Mouse (Mus musculus) G1E (cell line): ENCODE measurements around the gene Id1. TPM values are rescaled to one million over a fixed set of nuclear protein-coding genes. Genes with fewer than 3 reads are reported as not detected.
A peak's percentile ranks its signal among the peaks of the same experiment; 100 is the strongest.

ENCODE experiments used
- ATAC-seq: 2 replicates; pipeline ENCODE4 v1.8.0; 2016; ENCODE audit warnings: mild to moderate bottlenecking; ENCODE audit not compliant: insufficient number of reproducible peaks, poor library complexity, low FRiP score, severe bottlenecking; ENCODE audit errors: extremely low read depth
- DNase-seq: peaks from one replicate; pipeline ENCODE4 v3.0.0; 2012; ENCODE audit warnings: low spot score
- H3K27me3 ChIP-seq: 2 replicates; pipeline ENCODE4 v1.6.1; 2012; ENCODE audit warnings: mild to moderate bottlenecking, low read length, inconsistent platforms; ENCODE audit not compliant: insufficient read depth
- H3K36me3 ChIP-seq: replicated peaks from 2 replicates; pipeline ENCODE3; 2012; ENCODE audit warnings: mild to moderate bottlenecking, inconsistent platforms
- H3K4me1 ChIP-seq: 2 replicates; pipeline ENCODE4 v1.6.1; 2012; ENCODE audit warnings: low read depth, low read length, inconsistent platforms, mixed read lengths; ENCODE audit not compliant: insufficient read depth
- H3K4me3 ChIP-seq: 2 replicates; pipeline ENCODE4 v1.5.1; 2012; ENCODE audit warnings: low read depth, mild to moderate bottlenecking, inconsistent platforms, low read length, moderate library complexity, mixed read lengths
- H3K9me3 ChIP-seq: replicated peaks from 2 replicates; pipeline ENCODE4 v1.6.1; 2012; ENCODE audit warnings: inconsistent platforms
- CTCF ChIP-seq: IDR thresholded peaks from 2 replicates; pipeline ENCODE4 v1.5.1; 2012; ENCODE audit warnings: low read depth, low read length, inconsistent platforms, mixed read lengths
- GATA1 ChIP-seq: IDR thresholded peaks from 2 replicates; pipeline ENCODE4 v1.6.1; 2012; ENCODE audit warnings: borderline replicate concordance, low read length, inconsistent platforms, mixed read lengths
- GATA2 ChIP-seq: IDR thresholded peaks from 2 replicates; pipeline ENCODE4 v1.6.1; 2012; ENCODE audit warnings: low read depth, low read length, inconsistent platforms, borderline replicate concordance
- POLR2AphosphoS5 ChIP-seq: IDR thresholded peaks from 2 replicates; pipeline ENCODE4 v1.6.1; 2012; ENCODE audit warnings: low read depth, low read length, inconsistent platforms; ENCODE audit not compliant: insufficient replicate concordance
- TAL1 ChIP-seq: conservative IDR thresholded peaks from 2 replicates; pipeline ENCODE4 v1.6.1; 2012; ENCODE audit warnings: low read depth, low read length, inconsistent platforms, mixed read lengths
- polyA plus RNA-seq: library from polyadenylated mRNA; stranded (reverse); fragments of >175 nt; gene quantifications from 2 replicates; pipeline ENCODE4 v1.2.3, GENCODE M21; 2012
- total RNA-seq, 2 experiments: library from RNA; stranded (forward) in 1 of 2; stranded (reverse) in 1 of 2; fragments of 200-1000 nt in 1 of 2; fragments of >200 nt in 1 of 2; fragmentation: Nextera tagmentation in 1 of 2; gene quantifications; 2 replicates each; pipeline ENCODE4 v1.2.3; 2014 to 2017

Gene Id1
- total and polyA plus RNA-seq, 3 experiments = 21.7 to 110 (median 33.2) TPM

DNA sequence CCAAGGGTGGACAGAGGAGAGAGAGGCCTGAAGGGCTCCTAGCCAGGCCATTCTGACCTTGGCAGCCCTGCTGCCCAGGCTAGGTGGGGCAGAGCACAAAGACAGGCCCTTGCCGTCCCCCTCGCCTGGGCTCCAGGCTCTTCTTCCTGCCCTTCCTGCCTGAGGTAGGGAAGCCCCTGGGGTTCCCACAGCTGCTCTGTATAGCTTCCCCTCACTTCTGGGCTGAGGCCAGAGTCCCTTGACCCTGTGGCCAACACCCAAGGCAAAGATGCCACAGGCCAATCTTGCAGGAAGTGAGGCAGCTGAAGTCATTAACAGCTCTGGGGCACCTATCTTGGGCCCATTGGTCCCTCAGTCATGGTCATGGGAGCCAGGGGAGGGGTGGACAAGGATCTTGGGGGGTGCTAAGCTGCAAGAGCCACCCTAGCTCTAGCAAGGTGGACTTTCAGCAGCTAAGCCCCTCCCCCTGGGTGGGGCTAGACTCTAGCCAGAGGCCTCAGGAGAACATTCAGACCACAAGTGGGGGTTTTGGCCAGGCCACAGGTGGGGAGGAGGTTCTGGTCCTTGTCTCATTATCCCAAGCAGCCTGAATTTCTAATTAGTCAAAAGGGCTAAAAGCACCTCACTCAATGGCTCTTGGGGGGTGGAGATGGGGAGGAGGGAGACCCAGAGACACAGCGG, 45.1 kb downstream of the Id1 start:
- Histone ChIP-seq H3K27me3 (no peaks in the 10 kb centered on the region; the same call in 1 of the 2 replicates), H3K4me3 (no peak overlapping the region), H3K36me3 (peaks cover 69% of the 10 kb centered on the region), H3K4me1 (peaks cover 74% of the 10 kb centered on the region), H3K9me3 (no peaks in the 10 kb centered on the region)
- no peak for DNase-seq
- TF ChIP-seq TAL1 (no peak), GATA2 (no peak), CTCF (no peak), GATA1 (no peak), POLR2AphosphoS5 (no peak)
- no peak for ATAC-seq

DNA sequence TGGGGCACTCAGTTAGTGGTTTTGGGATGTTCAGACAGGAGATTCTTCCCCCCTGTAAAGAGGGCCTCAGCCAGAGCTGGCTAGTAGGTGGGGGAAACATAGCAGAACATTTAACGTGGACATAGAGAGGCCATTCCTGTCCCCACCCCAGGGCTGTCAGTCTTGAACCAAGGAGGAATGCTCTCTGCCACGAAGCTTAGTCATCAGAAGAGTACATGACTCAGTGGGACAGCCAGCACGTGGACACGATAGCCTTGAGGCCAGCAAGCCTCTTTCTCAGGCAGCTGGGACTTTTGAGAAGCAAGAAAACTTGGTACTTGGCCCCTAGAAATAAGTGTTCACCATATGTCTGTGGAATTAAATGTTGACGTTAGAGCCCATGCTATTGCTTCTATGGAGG, 46.6 kb downstream of the Id1 start:
- no peak for DNase-seq
- Histone ChIP-seq H3K36me3 (peaks cover 61% of the 10 kb centered on the region), H3K9me3 (no peaks in the 10 kb centered on the region), H3K4me3 (no peak overlapping the region), H3K27me3 (no peaks in the 10 kb centered on the region; the same call in 1 of the 2 replicates), H3K4me1 (peaks cover 81% of the 10 kb centered on the region)
- ATAC-seq = no peak
- TF ChIP-seq TAL1 (no peak), GATA1 (no peak), GATA2 (no peak), CTCF (no peak), POLR2AphosphoS5 (no peak)

GRCm38 (mm10) chr2:152783241-152783640, 47.2 kb downstream of the Id1 start:
- no peaks in the 10 kb centered on the region for H3K9me3 ChIP-seq

GRCm38 (mm10) chr2:152784640-152785039, 48.6 kb downstream of the Id1 start:
- TF ChIP-seq GATA2 = no peak
- no peak for TF ChIP-seq CTCF
- TF ChIP-seq TAL1 = no peak
- no peak for TF ChIP-seq GATA1
- no peak for TF ChIP-seq POLR2AphosphoS5
- peaks cover 50% of the 10 kb centered on the region for H3K36me3 ChIP-seq
- H3K4me1 ChIP-seq = peaks cover 90% of the 10 kb centered on the region
- no peaks in the 10 kb centered on the region for H3K9me3 ChIP-seq
- DNase-seq (no peak), ATAC-seq (no peak)
- H3K4me3 ChIP-seq = no peak overlapping the region
- H3K27me3 ChIP-seq = no peaks in the 10 kb centered on the region; the same call in 1 of the 2 replicates

More at GRCm38 (mm10) chr2:152783241-152783640, 47.2 kb downstream of the Id1 start:
- DNase-seq (no peak), ATAC-seq (no peak)
- TF ChIP-seq GATA1 (no peak), TAL1 (no peak), POLR2AphosphoS5 (no peak), CTCF (no peak), GATA2 (no peak)
- peaks cover 87% of the 10 kb centered on the region for H3K4me1 ChIP-seq
- no peaks in the 10 kb centered on the region; the same call in 1 of the 2 replicates for H3K27me3 ChIP-seq
- peaks cover 60% of the 10 kb centered on the region for H3K36me3 ChIP-seq
- H3K4me3 ChIP-seq = no peak overlapping the region

- Histone ChIP-seq H3K9me3 (no peaks in the 10 kb centered on the region), H3K36me3 (peaks cover 47% of the 10 kb centered on the region), H3K4me3 (peak overlapping the region; percentile 53; the same call in 1 of the 2 replicates), H3K4me1 (peaks cover 93% of the 10 kb centered on the region), H3K27me3 (no peaks in the 10 kb centered on the region; the same call in 1 of the 2 replicates)
- no peak for ATAC-seq
- DNase-seq = no peak
- TF ChIP-seq POLR2AphosphoS5 (no peak), CTCF (no peak), TAL1 (no peak), GATA2 (no peak), GATA1 (no peak)
Observed at GRCm38 (mm10) chr2:152785446-152786350, 49.6 kb downstream of the Id1 start.

Other genes starting within 250 kb of the Id1 start
- gene Defb22, start 246.1 kb upstream of the Id1 start, total RNA-seq (2014; fragmentation: Nextera tagmentation) = not detected in 2 replicates
- gene Defb22, start 246.1 kb upstream of the Id1 start, total RNA-seq (2017) = not detected in 2 replicates
- gene Defb22, start 246.1 kb upstream of the Id1 start, polyA plus RNA-seq = not detected in 2 replicates
- not detected in 2 replicates for gene Defb26, start 224.6 kb upstream of the Id1 start, total RNA-seq (2014; fragmentation: Nextera tagmentation)
- gene Defb26, start 224.6 kb upstream of the Id1 start, total RNA-seq (2017) = not detected in 2 replicates
- not detected in 2 replicates for gene Defb26, start 224.6 kb upstream of the Id1 start, polyA plus RNA-seq
- not detected in 2 replicates for gene Defb28, start 218.0 kb upstream of the Id1 start, total RNA-seq (2014; fragmentation: Nextera tagmentation)
- not detected in 2 replicates for gene Defb28, start 218.0 kb upstream of the Id1 start, total RNA-seq (2017)
- not detected in 2 replicates for gene Defb28, start 218.0 kb upstream of the Id1 start, polyA plus RNA-seq
- not detected in 2 replicates for gene Defb29, start 196.2 kb upstream of the Id1 start, total RNA-seq (2014; fragmentation: Nextera tagmentation)
- gene Defb29, start 196.2 kb upstream of the Id1 start, total RNA-seq (2017) = not detected in 2 replicates
- not detected in 2 replicates for gene Defb29, start 196.2 kb upstream of the Id1 start, polyA plus RNA-seq
- gene Gm17416, start 166.9 kb upstream of the Id1 start, total RNA-seq (2014; fragmentation: Nextera tagmentation) = not detected in 2 replicates
- gene Gm17416, start 166.9 kb upstream of the Id1 start, total RNA-seq (2017) = not detected in 2 replicates
- not detected in 2 replicates for gene Gm17416, start 166.9 kb upstream of the Id1 start, polyA plus RNA-seq
- not detected in 2 replicates for gene Defb21, start 163.5 kb upstream of the Id1 start, total RNA-seq (2014; fragmentation: Nextera tagmentation)
- gene Defb21, start 163.5 kb upstream of the Id1 start, total RNA-seq (2017) = not detected in 2 replicates
- gene Defb21, start 163.5 kb upstream of the Id1 start, polyA plus RNA-seq = not detected in 2 replicates
- gene Defb19, start 155.9 kb upstream of the Id1 start, total RNA-seq (2014; fragmentation: Nextera tagmentation) = not detected in 2 replicates
- not detected in 2 replicates for gene Defb19, start 155.9 kb upstream of the Id1 start, total RNA-seq (2017)
- gene Defb19, start 155.9 kb upstream of the Id1 start, polyA plus RNA-seq = not detected in 2 replicates
- not detected in 2 replicates for gene Defb45, start 136.9 kb upstream of the Id1 start, total RNA-seq (2014; fragmentation: Nextera tagmentation)
- not detected in 2 replicates for gene Defb45, start 136.9 kb upstream of the Id1 start, total RNA-seq (2017)
- not detected in 2 replicates for gene Defb45, start 136.9 kb upstream of the Id1 start, polyA plus RNA-seq
- not detected in 2 replicates for gene Defb36, start 131.9 kb upstream of the Id1 start, total RNA-seq (2014; fragmentation: Nextera tagmentation)
- not detected in 2 replicates for gene Defb36, start 131.9 kb upstream of the Id1 start, total RNA-seq (2017)
- gene Defb36, start 131.9 kb upstream of the Id1 start, polyA plus RNA-seq = not detected in 2 replicates
- not detected in 2 replicates for gene Defb25, start 113.2 kb upstream of the Id1 start, total RNA-seq (2014; fragmentation: Nextera tagmentation)
- gene Defb25, start 113.2 kb upstream of the Id1 start, total RNA-seq (2017) = not detected in 2 replicates
- gene Defb25, start 113.2 kb upstream of the Id1 start, polyA plus RNA-seq = not detected in 2 replicates
- not detected in 2 replicates for gene Rem1, start 109.3 kb upstream of the Id1 start, total RNA-seq (2014; fragmentation: Nextera tagmentation)
- not detected in 2 replicates for gene Rem1, start 109.3 kb upstream of the Id1 start, total RNA-seq (2017)
- not detected in 2 replicates for gene Rem1, start 109.3 kb upstream of the Id1 start, polyA plus RNA-seq
- 65.2 and 67.2 TPM in 2 replicates for gene H13, start 66.8 kb upstream of the Id1 start, total RNA-seq (2014; fragmentation: Nextera tagmentation)
- gene H13, start 66.8 kb upstream of the Id1 start, total RNA-seq (2017) = 43.2 and 50.6 TPM in 2 replicates
- gene H13, start 66.8 kb upstream of the Id1 start, polyA plus RNA-seq = 54.2 and 60.8 TPM in 2 replicates
- 24.2 and 24.3 TPM in 2 replicates for gene Mcts2, start 49.2 kb upstream of the Id1 start, total RNA-seq (2014; fragmentation: Nextera tagmentation)
- 30.0 and 33.3 TPM in 2 replicates for gene Mcts2, start 49.2 kb upstream of the Id1 start, total RNA-seq (2017)
- gene Mcts2, start 49.2 kb upstream of the Id1 start, polyA plus RNA-seq = 2.1 and 2.6 TPM in 2 replicates
- gene Cox4i2, start 17.9 kb downstream of the Id1 start, total RNA-seq (2014; fragmentation: Nextera tagmentation) = not detected in 2 replicates
- gene Cox4i2, start 17.9 kb downstream of the Id1 start, total RNA-seq (2017) = 0.16 TPM in 1 of 2 replicates, not detected in the other
- gene Cox4i2, start 17.9 kb downstream of the Id1 start, polyA plus RNA-seq = not detected in 2 replicates
- 35.2 and 79.6 TPM in 2 replicates for gene Bcl2l1, start 95.5 kb downstream of the Id1 start, total RNA-seq (2014; fragmentation: Nextera tagmentation)
- gene Bcl2l1, start 95.5 kb downstream of the Id1 start, total RNA-seq (2017) = 27.0 and 31.6 TPM in 2 replicates
- 63.3 and 82.7 TPM in 2 replicates for gene Bcl2l1, start 95.5 kb downstream of the Id1 start, polyA plus RNA-seq
- 257 and 315 TPM in 2 replicates for gene Tpx2, start 111.7 kb downstream of the Id1 start, total RNA-seq (2014; fragmentation: Nextera tagmentation)
- 119 and 142 TPM in 2 replicates for gene Tpx2, start 111.7 kb downstream of the Id1 start, total RNA-seq (2017)
- gene Tpx2, start 111.7 kb downstream of the Id1 start, polyA plus RNA-seq = 11.7 and 16.7 TPM in 2 replicates
- gene Mylk2, start 175.1 kb downstream of the Id1 start, total RNA-seq (2014; fragmentation: Nextera tagmentation) = not detected in 2 replicates
- 0.11 TPM in 1 of 2 replicates, not detected in the other for gene Mylk2, start 175.1 kb downstream of the Id1 start, total RNA-seq (2017)
- gene Mylk2, start 175.1 kb downstream of the Id1 start, polyA plus RNA-seq = not detected in 2 replicates
- not detected in 2 replicates for gene Foxs1, start 197.0 kb downstream of the Id1 start, total RNA-seq (2014; fragmentation: Nextera tagmentation)
- gene Foxs1, start 197.0 kb downstream of the Id1 start, total RNA-seq (2017) = not detected in 2 replicates
- not detected in 2 replicates for gene Foxs1, start 197.0 kb downstream of the Id1 start, polyA plus RNA-seq
- not detected in 2 replicates for gene Dusp15, start 215.4 kb downstream of the Id1 start, total RNA-seq (2014; fragmentation: Nextera tagmentation)
- gene Dusp15, start 215.4 kb downstream of the Id1 start, total RNA-seq (2017) = 0.11 TPM in 1 of 2 replicates, not detected in the other
- not detected in 2 replicates for gene Dusp15, start 215.4 kb downstream of the Id1 start, polyA plus RNA-seq
- gene Ttll9, start 226.2 kb downstream of the Id1 start, total RNA-seq (2014; fragmentation: Nextera tagmentation) = not detected in 2 replicates
- not detected in 2 replicates for gene Ttll9, start 226.2 kb downstream of the Id1 start, total RNA-seq (2017)
- gene Ttll9, start 226.2 kb downstream of the Id1 start, polyA plus RNA-seq = not detected in 2 replicates